Mouse (Mus musculus): Measurements from ENCODE around the gene Alox12e. TPM values are rescaled to one million over a fixed set of nuclear protein-coding genes. Genes with fewer than 3 reads are reported as not detected.
"Not testable (repeated sequence)": the region's sequence is repeated elsewhere in the genome, so short reads cannot be mapped to it uniquely, and the experiment has no call there.

Gene Alox12e
- 0.14 and 0.43 TPM in 2 replicates for polyA plus RNA-seq (2014; fragmentation: Nextera tagmentation; extraction: Ambion mirVana)

DNA sequence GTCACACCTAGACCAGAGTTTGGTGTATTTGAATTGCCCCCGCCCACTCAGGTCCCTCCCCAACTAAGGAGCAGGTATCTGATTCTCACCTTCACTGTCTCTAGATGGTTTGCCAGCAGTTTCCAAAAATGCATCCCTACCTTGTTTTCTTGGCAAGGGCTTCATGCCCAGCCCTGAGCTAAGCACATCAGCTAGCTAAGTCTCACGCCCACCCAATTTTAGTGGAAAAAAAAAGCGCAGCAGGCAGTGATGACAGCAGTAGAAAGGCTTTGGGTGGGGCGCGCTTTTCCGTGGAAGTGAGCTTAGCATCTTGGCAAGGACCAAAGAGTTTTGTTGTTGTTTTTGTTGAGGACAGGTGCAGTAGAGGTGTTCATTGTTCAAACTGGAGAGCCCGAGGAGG is at the start of gene Alox12e:
TSS of gene Alox12e (minus strand) at position 101 of the 400 bp plus-strand sequence.
- WGBS = 36% methylated on average over 7 of the region's 7 CpGs
- no peak for DNase-seq (ENCODE audit: low spot score)
- H3K4me2 ChIP-seq (ENCODE audit: low read depth, low read length) = no peak within 1 kb of the TSS; the same call in 1 of the 2 replicates
- H3K9me3 ChIP-seq (replicated peaks; ENCODE audit: control insufficient read depth, low read length) = no peaks in the 10 kb centered on the region
- ATAC-seq (replicated peaks; ENCODE audit: insufficient number of reproducible peaks, low FRiP score, low TSS enrichment, low read depth) = no peak
- no peaks in the 10 kb centered on the region for H3K4me1 ChIP-seq (ENCODE audit: control insufficient read depth, insufficient read depth, low read length)
- no peak within 1 kb of the TSS for H3K27ac ChIP-seq (replicated peaks; ENCODE audit: low read depth, low read length)
- no peak within 1 kb of the TSS for H3K4me3 ChIP-seq (ENCODE audit: low read depth, low read length)
- no peaks in the 10 kb centered on the region for H3K36me3 ChIP-seq (replicated peaks; ENCODE audit: control insufficient read depth, insufficient read depth, low read depth, low read length)
- peaks cover 22% of the 10 kb centered on the region for H3K27me3 ChIP-seq (ENCODE audit: control insufficient read depth, insufficient read depth, low read length)
- H3K9ac ChIP-seq (replicated peaks; ENCODE audit: low read length) = no peak within 1 kb of the TSS

DNA sequence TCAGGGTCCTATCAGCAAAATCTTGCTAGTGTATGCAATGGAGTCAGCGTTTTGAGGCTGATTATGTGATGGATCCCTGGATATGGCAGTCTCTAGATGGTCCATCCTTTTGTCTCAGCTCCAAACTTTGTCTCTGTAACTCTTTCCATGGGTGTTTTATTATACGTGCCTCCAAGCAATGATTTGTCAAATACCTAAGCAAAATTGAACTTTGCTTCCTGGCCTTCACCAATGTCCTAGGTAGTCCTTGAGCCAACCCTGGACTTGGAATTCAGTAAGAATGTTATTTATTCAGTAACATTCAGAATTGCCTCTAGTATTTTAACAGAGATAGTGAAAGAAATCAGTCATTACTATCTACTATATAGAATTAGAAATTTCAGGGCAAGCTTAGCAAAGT is 46.2 kb upstream of the Alox12e start:
- H3K4me3 ChIP-seq (ENCODE audit: low read depth, low read length); H3K9ac ChIP-seq (replicated peaks; ENCODE audit: low read length); H3K27me3 ChIP-seq (ENCODE audit: control insufficient read depth, insufficient read depth, low read length); ATAC-seq (replicated peaks; ENCODE audit: insufficient number of reproducible peaks, low FRiP score, low TSS enrichment, low read depth); DNase-seq (ENCODE audit: low spot score); H3K4me1 ChIP-seq (ENCODE audit: control insufficient read depth, insufficient read depth, low read length); H3K36me3 ChIP-seq (replicated peaks; ENCODE audit: control insufficient read depth, insufficient read depth, low read depth, low read length); H3K27ac ChIP-seq (replicated peaks; ENCODE audit: low read depth, low read length); H3K4me2 ChIP-seq (ENCODE audit: low read depth, low read length); H3K9me3 ChIP-seq (replicated peaks; ENCODE audit: control insufficient read depth, low read length): not testable (repeated sequence)
- WGBS = 74% methylated on average over 2 of the region's 2 CpGs

DNA sequence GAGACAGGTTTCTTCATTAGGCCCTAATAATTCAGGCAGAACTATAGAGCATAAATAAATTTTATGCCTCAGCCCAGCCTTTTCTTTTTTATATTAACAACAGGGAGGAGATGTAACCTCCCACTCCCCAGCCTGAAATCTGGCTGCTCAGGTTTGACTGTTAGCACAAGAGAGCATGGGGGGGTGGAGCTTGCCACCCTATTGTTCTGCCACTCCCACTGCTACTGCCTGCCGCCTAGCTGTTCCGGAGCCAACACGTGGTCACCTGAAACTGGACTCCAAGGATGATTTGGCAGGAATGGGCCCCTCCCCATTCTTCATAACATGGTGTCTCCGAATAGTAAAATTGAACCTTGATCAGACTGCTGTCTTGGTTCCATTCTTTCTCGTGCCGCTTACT is 45.3 kb upstream of the Alox12e start:
- H3K27ac ChIP-seq (replicated peaks; ENCODE audit: low read depth, low read length); H3K9me3 ChIP-seq (replicated peaks; ENCODE audit: control insufficient read depth, low read length); H3K4me3 ChIP-seq (ENCODE audit: low read depth, low read length); H3K27me3 ChIP-seq (ENCODE audit: control insufficient read depth, insufficient read depth, low read length); H3K9ac ChIP-seq (replicated peaks; ENCODE audit: low read length); ATAC-seq (replicated peaks; ENCODE audit: insufficient number of reproducible peaks, low FRiP score, low TSS enrichment, low read depth); DNase-seq (ENCODE audit: low spot score); H3K4me2 ChIP-seq (ENCODE audit: low read depth, low read length); H3K4me1 ChIP-seq (ENCODE audit: control insufficient read depth, insufficient read depth, low read length); H3K36me3 ChIP-seq (replicated peaks; ENCODE audit: control insufficient read depth, insufficient read depth, low read depth, low read length): not testable (repeated sequence)
- 78% methylated on average over 6 of the region's 6 CpGs for WGBS

DNA sequence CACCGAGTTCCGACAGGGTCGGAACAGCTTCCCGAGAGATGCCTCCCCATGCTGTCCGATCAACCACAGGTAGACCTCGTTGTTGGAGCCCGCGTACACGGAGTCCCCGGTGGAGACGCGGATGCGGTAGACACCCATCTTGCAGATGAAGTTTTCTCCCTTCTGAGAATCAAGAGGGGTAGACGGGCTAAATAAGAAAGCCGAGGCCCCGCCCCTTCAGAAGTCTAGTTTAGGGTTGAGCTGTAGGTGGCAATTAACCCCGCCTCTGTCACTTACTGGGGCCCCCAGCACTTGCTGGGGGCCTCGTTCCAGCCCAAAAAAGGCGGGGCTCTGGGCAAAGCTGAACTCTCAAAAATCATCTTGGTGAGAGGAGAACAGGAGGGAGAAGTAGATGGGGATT is 29.4 kb upstream of the Alox12e start, which contains the start of gene Alox15:
TSS of gene Alox15 (minus strand) at position 164 of the 400 bp plus-strand sequence.
- no peak within 1 kb of the TSS for H3K27ac ChIP-seq (replicated peaks; ENCODE audit: low read depth, low read length)
- H3K4me1 ChIP-seq (ENCODE audit: control insufficient read depth, insufficient read depth, low read length) = peaks cover 3% of the 10 kb centered on the region; the same call in 1 of the 2 replicates
- ATAC-seq (replicated peaks; ENCODE audit: insufficient number of reproducible peaks, low FRiP score, low TSS enrichment, low read depth) = no peak
- H3K36me3 ChIP-seq (replicated peaks; ENCODE audit: control insufficient read depth, insufficient read depth, low read depth, low read length) = no peaks in the 10 kb centered on the region
- 2% methylated on average over 19 of the region's 19 CpGs for WGBS
- H3K9me3 ChIP-seq (replicated peaks; ENCODE audit: control insufficient read depth, low read length) = no peaks in the 10 kb centered on the region
- DNase-seq (ENCODE audit: low spot score) = peak; percentile 35
- peak within 1 kb of the TSS; percentile 35 for H3K4me3 ChIP-seq (ENCODE audit: low read depth, low read length)
- 0 out of 2 replicates have a peak within 1 kb of the TSS, but pooled peaks have one; percentile 23 for H3K9ac ChIP-seq (replicated peaks; ENCODE audit: low read length)
- H3K27me3 ChIP-seq (ENCODE audit: control insufficient read depth, insufficient read depth, low read length) = peaks cover 25% of the 10 kb centered on the region
- H3K4me2 ChIP-seq (ENCODE audit: low read depth, low read length) = peak within 1 kb of the TSS; percentile 62

DNA sequence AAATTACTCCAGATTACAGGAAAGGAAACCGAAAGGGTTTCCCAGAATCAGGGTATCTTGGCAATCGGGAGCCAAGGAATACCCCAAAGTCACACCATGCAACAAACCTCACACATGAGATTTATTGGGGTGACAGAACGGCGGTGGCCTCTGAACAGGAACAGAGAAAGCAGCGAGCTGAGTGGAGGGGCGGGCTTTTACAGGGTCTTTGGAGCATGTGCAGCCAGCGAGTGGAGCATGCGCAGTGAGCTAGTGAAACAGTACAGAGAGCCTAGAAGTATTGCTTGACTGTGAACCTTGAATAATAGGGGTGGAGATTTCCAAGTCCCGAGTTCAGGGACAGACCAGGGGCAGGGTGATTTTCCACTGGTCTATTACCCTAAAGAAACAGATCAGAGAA is 26.2 kb upstream of the Alox12e start:
- Histone ChIP-seq H3K4me1 (ENCODE audit: control insufficient read depth, insufficient read depth, low read length) (peaks cover 3% of the 10 kb centered on the region; the same call in 1 of the 2 replicates), H3K27me3 (ENCODE audit: control insufficient read depth, insufficient read depth, low read length) (peaks cover 25% of the 10 kb centered on the region), H3K4me2 (ENCODE audit: low read depth, low read length) (no peak overlapping the region), H3K9ac (replicated peaks; ENCODE audit: low read length) (no peak overlapping the region), H3K9me3 (replicated peaks; ENCODE audit: control insufficient read depth, low read length) (no peaks in the 10 kb centered on the region), H3K36me3 (replicated peaks; ENCODE audit: control insufficient read depth, insufficient read depth, low read depth, low read length) (no peaks in the 10 kb centered on the region), H3K4me3 (ENCODE audit: low read depth, low read length) (no peak overlapping the region), H3K27ac (replicated peaks; ENCODE audit: low read depth, low read length) (no peak overlapping the region)
- DNase-seq (ENCODE audit: low spot score) = no peak
- no peak for ATAC-seq (replicated peaks; ENCODE audit: insufficient number of reproducible peaks, low FRiP score, low TSS enrichment, low read depth)
- WGBS = 87% methylated on average over 9 of the region's 9 CpGs

DNA sequence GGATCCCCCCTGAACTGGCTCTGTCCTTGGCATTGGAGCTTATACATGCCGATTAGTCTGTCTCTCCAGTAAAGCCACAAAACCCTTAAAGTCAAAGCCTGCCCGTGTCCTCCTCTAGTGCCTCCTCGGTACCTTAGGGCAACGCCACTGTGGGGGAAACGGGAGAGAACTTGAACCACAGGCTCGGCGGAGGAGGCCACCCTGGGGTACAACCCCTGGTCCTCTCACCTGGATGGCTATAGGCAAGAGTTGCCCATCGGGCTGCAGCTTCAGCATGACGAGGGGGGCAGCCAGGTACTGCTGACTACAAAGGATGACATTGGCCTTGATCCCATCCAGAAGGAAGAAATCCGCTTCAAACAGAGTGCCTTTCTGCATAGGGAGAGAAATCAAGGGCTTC is 25.4 kb upstream of the Alox12e start:
- no peak overlapping the region for H3K27ac ChIP-seq (replicated peaks; ENCODE audit: low read depth, low read length)

DNA sequence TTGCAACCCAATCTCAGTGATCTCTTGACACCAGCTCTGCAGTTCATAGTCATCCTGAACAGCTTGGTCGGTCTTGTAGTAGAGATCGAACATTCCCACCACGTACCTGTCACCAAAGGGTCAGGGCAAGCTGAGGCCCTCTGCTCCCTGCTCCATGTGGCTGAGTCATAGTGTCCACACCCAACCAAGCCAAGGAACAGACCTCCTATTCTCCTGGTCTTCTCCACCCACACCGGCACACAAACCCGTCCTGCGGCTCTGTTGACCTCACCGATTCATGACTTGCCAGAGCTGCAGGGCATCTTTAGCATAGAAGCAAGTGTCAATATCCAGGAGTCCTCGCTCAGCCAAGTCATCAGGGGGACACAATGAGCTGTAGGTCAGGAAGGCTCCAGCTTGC is 23.1 kb upstream of the Alox12e start:
- no peak for ATAC-seq (replicated peaks; ENCODE audit: insufficient number of reproducible peaks, low FRiP score, low TSS enrichment, low read depth)
- no peaks in the 10 kb centered on the region for H3K36me3 ChIP-seq (replicated peaks; ENCODE audit: control insufficient read depth, insufficient read depth, low read depth, low read length)
- H3K4me2 ChIP-seq (ENCODE audit: low read depth, low read length) = no peak overlapping the region
- no peak for DNase-seq (ENCODE audit: low spot score)
- WGBS = 94% methylated on average over 8 of the region's 8 CpGs
- no peak overlapping the region for H3K4me3 ChIP-seq (ENCODE audit: low read depth, low read length)
- H3K9ac ChIP-seq (replicated peaks; ENCODE audit: low read length) = no peak overlapping the region
- no peak overlapping the region for H3K27ac ChIP-seq (replicated peaks; ENCODE audit: low read depth, low read length)
- H3K4me1 ChIP-seq (ENCODE audit: control insufficient read depth, insufficient read depth, low read length) = no peaks in the 10 kb centered on the region
- no peaks in the 10 kb centered on the region; the same call in 1 of the 2 replicates for H3K27me3 ChIP-seq (ENCODE audit: control insufficient read depth, insufficient read depth, low read length)
- no peaks in the 10 kb centered on the region for H3K9me3 ChIP-seq (replicated peaks; ENCODE audit: control insufficient read depth, low read length)

More for the DNA sequence above, 25.4 kb upstream of the Alox12e start:
- DNase-seq (ENCODE audit: low spot score) (no peak), ATAC-seq (replicated peaks; ENCODE audit: insufficient number of reproducible peaks, low FRiP score, low TSS enrichment, low read depth) (no peak)
- no peak overlapping the region for H3K4me2 ChIP-seq (ENCODE audit: low read depth, low read length)
- H3K9me3 ChIP-seq (replicated peaks; ENCODE audit: control insufficient read depth, low read length) = no peaks in the 10 kb centered on the region
- H3K4me1 ChIP-seq (ENCODE audit: control insufficient read depth, insufficient read depth, low read length) = peaks cover 3% of the 10 kb centered on the region; the same call in 1 of the 2 replicates
- H3K36me3 ChIP-seq (replicated peaks; ENCODE audit: control insufficient read depth, insufficient read depth, low read depth, low read length) = no peaks in the 10 kb centered on the region
- 85% methylated on average over 10 of the region's 10 CpGs for WGBS
- no peak overlapping the region for H3K9ac ChIP-seq (replicated peaks; ENCODE audit: low read length)
- peaks cover 19% of the 10 kb centered on the region for H3K27me3 ChIP-seq (ENCODE audit: control insufficient read depth, insufficient read depth, low read length)
- no peak overlapping the region for H3K4me3 ChIP-seq (ENCODE audit: low read depth, low read length)

DNA sequence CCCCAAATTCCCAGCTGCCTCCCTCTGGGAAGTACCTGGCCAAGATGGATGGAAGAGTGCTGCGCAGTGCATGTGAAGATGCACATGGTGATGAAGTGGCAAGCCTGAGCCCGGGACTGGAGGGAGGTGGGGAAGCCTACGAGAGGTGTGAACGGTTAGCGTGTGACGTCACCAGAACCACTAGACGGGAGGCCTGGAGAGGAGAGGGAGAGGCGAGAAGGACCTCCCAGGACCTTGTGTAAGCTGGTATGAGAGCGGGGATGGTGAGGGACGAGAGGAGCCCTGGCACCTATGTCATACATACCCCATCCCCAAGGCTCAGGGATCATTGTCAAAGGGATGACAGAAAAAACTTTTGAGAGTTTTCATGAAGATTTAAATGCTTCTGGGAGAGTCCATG is 22.6 kb upstream of the Alox12e start:
- Histone ChIP-seq H3K27me3 (ENCODE audit: control insufficient read depth, insufficient read depth, low read length) (no peaks in the 10 kb centered on the region), H3K9me3 (replicated peaks; ENCODE audit: control insufficient read depth, low read length) (no peaks in the 10 kb centered on the region), H3K36me3 (replicated peaks; ENCODE audit: control insufficient read depth, insufficient read depth, low read depth, low read length) (no peaks in the 10 kb centered on the region), H3K9ac (replicated peaks; ENCODE audit: low read length) (no peak overlapping the region), H3K27ac (replicated peaks; ENCODE audit: low read depth, low read length) (no peak overlapping the region), H3K4me1 (ENCODE audit: control insufficient read depth, insufficient read depth, low read length) (no peaks in the 10 kb centered on the region), H3K4me3 (ENCODE audit: low read depth, low read length) (no peak overlapping the region), H3K4me2 (ENCODE audit: low read depth, low read length) (no peak overlapping the region)
- DNase-seq (ENCODE audit: low spot score) = no peak
- WGBS = 84% methylated on average over 10 of the region's 10 CpGs
- no peak for ATAC-seq (replicated peaks; ENCODE audit: insufficient number of reproducible peaks, low FRiP score, low TSS enrichment, low read depth)
